Mouse (Mus musculus): ENCODE results near the gene Wdr18. TPM values are rescaled to one million over a fixed set of nuclear protein-coding genes. Genes with fewer than 3 reads are reported as not detected.

Wdr18 gene
- polyA plus RNA-seq, 1 experiment = 67.5 TPM

DNA sequence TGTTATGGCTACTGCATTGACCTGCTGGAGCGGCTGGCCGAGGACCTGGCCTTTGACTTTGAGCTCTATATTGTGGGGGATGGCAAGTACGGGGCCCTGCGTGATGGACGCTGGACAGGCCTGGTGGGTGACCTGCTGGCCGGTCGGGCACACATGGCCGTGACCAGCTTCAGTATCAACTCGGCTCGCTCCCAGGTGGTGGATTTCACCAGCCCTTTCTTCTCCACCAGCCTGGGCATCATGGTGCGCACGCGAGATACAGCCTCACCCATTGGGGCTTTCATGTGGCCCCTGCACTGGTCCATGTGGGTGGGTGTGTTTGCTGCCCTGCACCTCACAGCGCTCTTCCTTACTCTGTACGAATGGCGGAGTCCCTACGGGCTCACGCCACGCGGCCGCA is 14.1 kb downstream of the Wdr18 start:
- peaks cover 7% of the 10 kb centered on the region; the same call in 1 of the 2 replicates for H3K4me1 ChIP-seq (ENCODE audit: control insufficient read depth, insufficient read depth, low read length)
- DNase-seq = no peak
- TF ChIP-seq CTCF (conservative IDR thresholded peaks at IDR 0.05; ENCODE audit: insufficient read depth, insufficient read length, low read depth, low read length) (no peak), POLR2A (IDR thresholded peaks at IDR 0.05; ENCODE audit: low read depth, low read length) (no peak)
- no peaks in the 10 kb centered on the region for H3K27me3 ChIP-seq (replicated peaks; ENCODE audit: control insufficient read depth, insufficient read depth, low read length)
- 87% methylated on average over 21 of the region's 21 CpGs for WGBS
- H3K4me3 ChIP-seq (ENCODE audit: insufficient read depth, low read depth, low read length) = no peak overlapping the region
- peaks cover 13% of the 10 kb centered on the region for H3K36me3 ChIP-seq (ENCODE audit: control insufficient read depth, insufficient read depth, low read length)
- H3K27ac ChIP-seq (ENCODE audit: insufficient read depth, low read depth, low read length) = no peak overlapping the region

DNA sequence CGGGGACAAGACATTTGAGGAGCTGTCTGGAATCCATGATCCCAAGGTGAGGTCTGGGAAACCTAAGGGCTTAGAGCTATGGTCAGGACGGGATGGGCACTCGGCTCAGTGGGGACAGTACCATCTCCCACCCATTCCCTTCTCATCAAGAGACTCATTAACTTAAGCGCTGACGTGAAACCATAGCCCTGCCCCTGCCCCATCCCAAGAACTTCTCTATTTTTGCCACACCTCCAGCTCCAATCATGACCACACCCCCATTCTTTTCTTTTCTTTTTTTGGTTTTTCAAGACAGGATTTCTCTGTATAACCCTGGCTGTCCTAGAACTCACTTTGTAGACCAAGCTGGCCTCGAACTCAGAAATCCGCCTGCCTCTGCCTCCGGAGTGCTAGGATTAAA is 14.7 kb downstream of the Wdr18 start:
- H3K4me3 ChIP-seq (ENCODE audit: insufficient read depth, low read depth, low read length) = no peak overlapping the region
- H3K27me3 ChIP-seq (replicated peaks; ENCODE audit: control insufficient read depth, insufficient read depth, low read length) = no peaks in the 10 kb centered on the region
- no peak for TF ChIP-seq CTCF (conservative IDR thresholded peaks at IDR 0.05; ENCODE audit: insufficient read depth, insufficient read length, low read depth, low read length)
- TF ChIP-seq POLR2A (IDR thresholded peaks at IDR 0.05; ENCODE audit: low read depth, low read length) = no peak
- H3K4me1 ChIP-seq (ENCODE audit: control insufficient read depth, insufficient read depth, low read length) = peaks cover 1% of the 10 kb centered on the region; the same call in 1 of the 2 replicates
- peaks cover 13% of the 10 kb centered on the region for H3K36me3 ChIP-seq (ENCODE audit: control insufficient read depth, insufficient read depth, low read length)
- DNase-seq = no peak
- WGBS = 79% methylated on average over 8 of the region's 8 CpGs
- H3K27ac ChIP-seq (ENCODE audit: insufficient read depth, low read depth, low read length) = no peak overlapping the region

DNA sequence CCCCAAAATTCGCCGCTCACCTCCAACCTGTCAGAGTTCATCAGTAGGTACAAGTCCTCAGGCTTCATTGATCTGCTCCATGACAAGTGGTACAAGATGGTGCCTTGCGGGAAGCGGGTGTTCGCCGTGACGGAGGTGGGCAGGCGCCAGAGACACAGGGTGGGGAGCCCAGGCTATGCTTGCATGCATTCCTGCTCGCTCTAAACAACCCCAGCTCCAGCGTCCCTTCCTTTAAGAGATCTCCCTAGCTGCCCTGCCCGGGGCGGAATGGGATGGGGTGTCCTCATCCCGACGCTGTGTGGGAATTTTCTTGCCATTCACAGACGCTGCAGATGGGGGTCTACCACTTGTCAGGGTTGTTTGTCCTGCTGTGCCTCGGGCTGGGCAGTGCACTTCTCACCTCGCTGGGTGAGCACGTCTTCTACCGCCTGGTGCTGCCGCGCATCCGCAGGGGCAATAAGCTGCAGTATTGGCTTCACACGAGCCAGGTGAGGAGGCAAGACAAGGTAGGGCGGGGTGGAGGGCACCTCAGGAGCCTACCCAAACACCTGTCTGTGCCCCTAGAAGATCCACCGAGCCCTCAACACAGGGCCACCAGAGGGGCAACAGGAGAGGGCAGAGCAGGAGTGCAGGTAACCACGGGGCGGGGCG is 16.2 kb downstream of the Wdr18 start:
- WGBS = 91% methylated on average over 28 of the region's 28 CpGs
- peaks cover 13% of the 10 kb centered on the region for H3K36me3 ChIP-seq (ENCODE audit: control insufficient read depth, insufficient read depth, low read length)
- no peaks in the 10 kb centered on the region for H3K4me1 ChIP-seq (ENCODE audit: control insufficient read depth, insufficient read depth, low read length)
- TF ChIP-seq CTCF (conservative IDR thresholded peaks at IDR 0.05; ENCODE audit: insufficient read depth, insufficient read length, low read depth, low read length) = no peak
- no peak for TF ChIP-seq POLR2A (IDR thresholded peaks at IDR 0.05; ENCODE audit: low read depth, low read length)
- no peak overlapping the region for H3K27ac ChIP-seq (ENCODE audit: insufficient read depth, low read depth, low read length)
- no peak for DNase-seq
- H3K4me3 ChIP-seq (ENCODE audit: insufficient read depth, low read depth, low read length) = no peak overlapping the region
- no peaks in the 10 kb centered on the region for H3K27me3 ChIP-seq (replicated peaks; ENCODE audit: control insufficient read depth, insufficient read depth, low read length)

DNA sequence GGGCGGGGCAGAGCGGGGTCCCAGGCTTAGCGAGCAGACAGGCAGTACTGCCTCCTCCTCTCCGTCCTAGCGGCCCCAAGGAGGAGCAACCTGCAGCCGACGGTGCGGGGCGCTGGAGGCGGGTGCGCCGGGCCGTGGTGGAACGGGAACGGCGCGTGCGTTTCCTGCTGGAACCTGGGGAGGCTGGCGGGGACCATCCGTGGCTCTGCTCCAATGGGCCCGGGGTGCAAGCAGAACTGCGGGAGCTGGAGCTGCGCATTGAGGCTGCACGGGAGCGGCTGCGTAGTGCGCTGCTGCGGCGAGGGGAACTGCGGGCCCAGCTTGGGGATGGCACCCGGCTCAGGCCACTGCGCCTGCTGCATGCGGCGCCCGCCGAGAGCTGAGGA is 16.8 kb downstream of the Wdr18 start:
- Histone ChIP-seq H3K36me3 (ENCODE audit: control insufficient read depth, insufficient read depth, low read length) (peaks cover 13% of the 10 kb centered on the region), H3K27ac (ENCODE audit: insufficient read depth, low read depth, low read length) (no peak overlapping the region), H3K4me1 (ENCODE audit: control insufficient read depth, insufficient read depth, low read length) (no peaks in the 10 kb centered on the region), H3K27me3 (replicated peaks; ENCODE audit: control insufficient read depth, insufficient read depth, low read length) (no peaks in the 10 kb centered on the region), H3K4me3 (ENCODE audit: insufficient read depth, low read depth, low read length) (no peak overlapping the region)
- TF ChIP-seq POLR2A (IDR thresholded peaks at IDR 0.05; ENCODE audit: low read depth, low read length) (no peak), CTCF (conservative IDR thresholded peaks at IDR 0.05; ENCODE audit: insufficient read depth, insufficient read length, low read depth, low read length) (no peak)
- WGBS = 85% methylated on average over 33 of the region's 36 CpGs
- DNase-seq = no peak

DNA sequence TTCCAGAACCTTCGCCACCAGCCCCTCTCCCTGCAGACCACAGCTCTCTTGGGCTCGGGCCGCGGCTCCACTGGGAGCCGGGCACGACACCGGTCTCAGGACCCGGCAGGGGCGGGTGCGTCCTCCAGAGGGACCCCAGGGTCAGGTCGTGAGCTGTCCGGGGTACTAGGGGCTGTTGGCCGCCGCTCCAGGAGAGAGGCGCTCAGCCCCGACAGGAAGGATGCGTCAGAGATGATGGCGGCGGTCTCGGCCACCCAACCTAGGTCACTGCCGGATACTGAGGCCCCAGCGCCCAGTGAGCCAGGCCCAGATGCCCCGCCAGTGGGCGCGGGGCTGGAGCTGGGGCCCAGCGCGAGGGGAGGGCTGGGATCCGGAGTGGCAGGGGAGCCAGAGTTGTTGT is 17.4 kb downstream of the Wdr18 start:
- TF ChIP-seq CTCF (conservative IDR thresholded peaks at IDR 0.05; ENCODE audit: insufficient read depth, insufficient read length, low read depth, low read length) = no peak
- no peak for TF ChIP-seq POLR2A (IDR thresholded peaks at IDR 0.05; ENCODE audit: low read depth, low read length)
- DNase-seq = no peak
- Histone ChIP-seq H3K27ac (ENCODE audit: insufficient read depth, low read depth, low read length) (no peak overlapping the region), H3K4me3 (ENCODE audit: insufficient read depth, low read depth, low read length) (no peak overlapping the region), H3K4me1 (ENCODE audit: control insufficient read depth, insufficient read depth, low read length) (0 out of 2 replicates have a peak, but pooled peaks cover under 1% of the 10 kb centered on the region), H3K27me3 (replicated peaks; ENCODE audit: control insufficient read depth, insufficient read depth, low read length) (no peaks in the 10 kb centered on the region), H3K36me3 (ENCODE audit: control insufficient read depth, insufficient read depth, low read length) (peaks cover 13% of the 10 kb centered on the region)
- whole genome bisulfite sequencing = 88% methylated on average over 28 of the region's 28 CpGs

DNA sequence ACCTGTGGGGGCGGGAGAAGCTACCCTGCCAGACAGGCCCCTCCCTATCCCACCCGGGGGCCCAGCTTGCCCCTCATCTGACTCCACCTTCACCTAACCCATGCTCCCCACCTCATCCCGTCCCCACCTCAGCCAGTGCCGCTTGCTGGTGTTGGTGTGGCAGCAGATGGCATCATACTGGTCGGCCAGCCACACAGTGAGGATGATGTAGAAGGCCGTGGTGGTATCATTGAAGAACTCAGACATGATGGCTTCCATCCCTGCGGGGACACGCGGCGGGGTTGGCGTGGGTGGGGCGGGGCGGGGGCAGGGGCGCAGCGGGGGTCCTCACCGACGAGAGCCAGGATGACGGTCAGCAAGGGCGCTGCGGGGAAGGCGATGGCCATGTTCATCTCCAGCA is 18.1 kb downstream of the Wdr18 start:
- 95% methylated on average over 21 of the region's 21 CpGs for WGBS
- no peak for DNase-seq
- no peak overlapping the region for H3K27ac ChIP-seq (ENCODE audit: insufficient read depth, low read depth, low read length)
- H3K4me1 ChIP-seq (ENCODE audit: control insufficient read depth, insufficient read depth, low read length) = 0 out of 2 replicates have a peak, but pooled peaks cover 8% of the 10 kb centered on the region
- H3K36me3 ChIP-seq (ENCODE audit: control insufficient read depth, insufficient read depth, low read length) = peaks cover 13% of the 10 kb centered on the region
- no peak overlapping the region for H3K4me3 ChIP-seq (ENCODE audit: insufficient read depth, low read depth, low read length)
- TF ChIP-seq POLR2A (IDR thresholded peaks at IDR 0.05; ENCODE audit: low read depth, low read length) (no peak), CTCF (conservative IDR thresholded peaks at IDR 0.05; ENCODE audit: insufficient read depth, insufficient read length, low read depth, low read length) (no peak)
- H3K27me3 ChIP-seq (replicated peaks; ENCODE audit: control insufficient read depth, insufficient read depth, low read length) = no peaks in the 10 kb centered on the region

DNA sequence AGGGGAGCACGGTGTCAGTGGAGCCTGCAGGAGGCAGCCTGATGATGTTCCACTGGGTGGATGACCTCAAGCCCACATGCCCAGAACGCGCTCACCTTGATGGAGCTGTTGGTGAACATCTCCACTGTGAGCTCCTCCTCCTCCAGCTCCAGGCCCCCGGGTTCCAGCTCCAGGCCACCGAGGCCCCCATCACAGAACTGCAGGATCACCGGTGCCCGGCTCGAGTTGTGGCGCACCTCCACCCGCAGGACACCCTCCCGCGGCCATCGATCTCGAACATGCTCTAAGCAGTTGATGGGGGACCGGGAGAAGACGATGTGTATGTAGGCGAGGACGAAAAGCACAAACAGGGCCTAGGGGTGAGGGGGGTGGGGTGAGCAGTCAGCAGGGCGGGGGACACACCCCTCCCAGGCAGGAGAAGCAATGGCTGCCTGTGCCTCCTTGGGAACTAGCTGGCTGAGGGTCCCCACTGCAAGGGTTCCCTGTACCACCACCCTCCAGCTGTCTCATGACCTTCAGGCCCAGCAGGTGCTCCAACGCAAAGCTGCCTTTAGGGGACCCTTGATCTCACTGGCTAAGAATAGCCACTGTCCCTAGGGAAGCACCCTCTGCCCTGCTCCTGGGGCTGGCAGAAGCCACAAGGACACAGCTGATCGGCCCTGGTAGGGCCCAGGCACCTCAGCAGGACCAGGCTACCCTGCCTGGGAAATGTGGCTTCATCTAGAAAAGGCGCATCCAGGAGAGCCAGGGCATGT is 19.6 kb downstream of the Wdr18 start:
- no peak for DNase-seq
- TF ChIP-seq CTCF (conservative IDR thresholded peaks at IDR 0.05; ENCODE audit: insufficient read depth, insufficient read length, low read depth, low read length) = no peak
- TF ChIP-seq POLR2A (IDR thresholded peaks at IDR 0.05; ENCODE audit: low read depth, low read length) = no peak
- peaks cover 13% of the 10 kb centered on the region for H3K36me3 ChIP-seq (ENCODE audit: control insufficient read depth, insufficient read depth, low read length)
- peaks cover 8% of the 10 kb centered on the region; the same call in 1 of the 2 replicates for H3K4me1 ChIP-seq (ENCODE audit: control insufficient read depth, insufficient read depth, low read length)
- no peak overlapping the region for H3K27ac ChIP-seq (ENCODE audit: insufficient read depth, low read depth, low read length)
- H3K4me3 ChIP-seq (ENCODE audit: insufficient read depth, low read depth, low read length) = no peak overlapping the region
- 88% methylated on average over 22 of the region's 22 CpGs for WGBS
- no peaks in the 10 kb centered on the region for H3K27me3 ChIP-seq (replicated peaks; ENCODE audit: control insufficient read depth, insufficient read depth, low read length)
